Mouse (Mus musculus) retina, embryonic 14.5 days (tissue): ENCODE measurements around the gene Wdr82.
A peak's percentile ranks its signal among the peaks of the same experiment; 100 is the strongest.

Source experiments
- DNase-seq: peaks from one replicate; pipeline ENCODE4 v3.0.0-alpha.2; 2015; ENCODE audit warnings: low spot score

Gene Wdr82

GRCm38 (mm10) chr9:106170556-106171345 lies at the start of gene Wdr82:
TSS of gene Wdr82 (plus strand) at chr9:106170928.
- DNase-seq: peak; percentile 93

DNA sequence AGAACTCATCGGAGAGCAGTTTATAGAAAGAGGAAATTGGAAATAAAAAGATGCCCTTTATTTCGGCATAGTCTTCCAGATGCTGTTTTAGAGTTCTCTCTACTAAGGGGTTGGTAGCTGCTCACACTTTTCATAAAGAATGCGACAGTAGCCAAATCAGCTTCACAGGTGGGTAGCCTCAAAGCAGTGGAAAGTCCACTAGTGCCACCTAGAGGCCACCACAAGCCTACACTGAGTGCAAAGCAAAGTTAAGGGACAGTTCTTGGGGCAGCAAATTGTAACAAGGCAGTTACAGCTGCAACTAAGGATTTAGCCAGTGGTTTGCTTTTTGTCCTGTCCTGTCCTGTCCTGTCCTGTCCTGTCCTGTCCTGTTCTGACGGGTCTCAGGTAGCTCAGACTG lies 47.1 kb upstream of the Wdr82 start:
- DNase-seq: peak; percentile 73

DNA sequence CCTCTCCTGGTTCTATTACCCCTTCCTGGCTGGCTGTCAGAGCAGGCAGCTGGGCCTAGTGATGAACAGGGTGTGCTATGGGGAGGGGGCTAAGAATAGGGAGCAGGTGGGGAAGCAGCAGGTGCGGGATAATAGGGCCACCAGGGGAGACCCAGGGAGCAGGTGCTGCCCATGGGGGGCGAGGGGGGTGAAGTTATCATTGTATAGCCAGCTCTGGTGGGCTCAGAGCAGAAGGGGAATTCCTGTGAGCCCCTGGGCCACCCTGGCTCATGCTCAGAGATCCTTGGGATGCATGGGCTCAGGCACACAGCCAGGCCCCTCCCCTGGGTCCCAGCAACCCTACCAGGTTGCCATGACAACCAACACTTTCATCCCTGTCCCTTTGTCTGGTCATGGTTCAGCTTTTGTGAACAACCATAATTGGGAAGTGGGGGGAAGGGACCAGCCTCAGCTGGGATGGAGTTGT lies 43.9 kb upstream of the Wdr82 start:
- DNase-seq: peak; percentile 82

DNA sequence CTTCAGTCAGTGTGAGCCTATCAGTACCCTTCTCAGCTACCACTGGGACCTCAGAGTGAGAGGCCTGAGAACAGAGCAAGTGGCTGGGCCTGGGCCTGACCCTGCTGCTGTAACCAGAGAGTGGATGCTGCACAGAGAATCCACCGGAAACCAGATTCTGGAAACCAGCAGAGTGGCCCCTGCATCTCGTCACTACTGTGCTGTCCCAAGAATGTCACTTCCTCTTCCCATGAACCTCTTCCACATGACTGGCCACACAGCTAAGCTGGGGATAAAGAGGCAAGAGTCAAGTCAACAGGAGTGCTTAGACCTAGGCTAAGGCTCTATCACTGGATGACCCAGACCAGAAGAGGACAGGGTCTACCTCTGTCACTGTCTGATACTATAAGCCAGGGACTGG lies 41.7 kb upstream of the Wdr82 start:
- DNase-seq: no peak

DNA sequence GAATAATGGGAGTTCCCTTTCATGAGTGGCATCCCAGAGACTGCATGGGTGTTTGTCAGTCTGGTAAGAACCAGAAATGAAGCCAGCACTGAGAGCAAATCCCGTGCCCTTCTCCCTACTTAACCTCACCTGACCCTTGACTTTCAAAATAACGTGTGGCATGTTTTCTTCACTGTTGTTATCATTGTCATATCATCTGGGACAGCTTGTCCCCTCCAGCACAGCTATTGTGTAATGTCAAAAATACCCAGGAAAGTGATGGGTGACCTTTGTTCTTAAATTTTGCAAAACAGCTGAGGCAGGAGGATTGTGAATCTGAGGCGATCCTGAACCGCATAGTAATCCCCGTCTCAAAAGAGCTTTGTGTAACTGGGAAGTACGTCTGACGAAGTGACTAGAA lies 40.5 kb upstream of the Wdr82 start:
- no peak for DNase-seq

DNA sequence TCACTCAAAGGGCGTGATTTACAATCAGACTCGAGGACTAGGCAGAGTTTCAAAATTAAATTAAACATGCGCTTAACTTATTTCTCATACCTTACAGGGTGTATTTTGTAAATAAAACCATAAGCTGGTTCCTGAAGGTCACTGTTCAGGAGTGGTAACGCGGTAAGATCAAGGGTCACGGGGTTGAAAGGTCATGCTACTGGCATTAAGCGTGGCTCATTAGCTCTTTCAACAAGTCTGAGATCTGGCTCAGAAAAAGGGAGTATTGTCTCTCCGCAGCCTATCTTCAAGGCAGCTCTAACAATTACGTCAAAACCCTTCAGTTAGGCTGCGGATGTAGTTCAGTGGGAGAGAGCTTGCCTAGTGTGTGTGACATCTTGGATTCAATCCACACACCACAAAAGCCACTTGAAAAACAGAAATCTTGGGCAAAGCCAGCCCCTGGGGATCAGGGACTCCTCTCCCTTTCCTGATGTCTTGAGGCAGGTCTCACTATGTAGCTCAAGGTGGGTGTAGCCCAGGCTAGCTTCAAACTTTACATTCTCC lies 33.0 kb upstream of the Wdr82 start:
- DNase-seq: no peak

GRCm38 (mm10) chr9:106139763-106140162 lies 31.0 kb upstream of the Wdr82 start:
- no peak for DNase-seq

GRCm38 (mm10) chr9:106141955-106142354 lies 28.8 kb upstream of the Wdr82 start:
- no peak for DNase-seq

GRCm38 (mm10) chr9:106144176-106144575 lies 26.6 kb upstream of the Wdr82 start:
- DNase-seq: peak; percentile 44

- no peak for DNase-seq
Measured at GRCm38 (mm10) chr9:106145582-106145981, 25.1 kb upstream of the Wdr82 start.

GRCm38 (mm10) chr9:106147281-106147680 lies 23.4 kb upstream of the Wdr82 start:
- DNase-seq: no peak

- DNase-seq: peak; percentile 32
Measured at GRCm38 (mm10) chr9:106147851-106148431, 22.8 kb upstream of the Wdr82 start.

GRCm38 (mm10) chr9:106148541-106149398 lies 22.0 kb upstream of the Wdr82 start:
- DNase-seq: peak; percentile 66

GRCm38 (mm10) chr9:106149399-106149754 lies 21.4 kb upstream of the Wdr82 start:
- DNase-seq: no peak

DNA sequence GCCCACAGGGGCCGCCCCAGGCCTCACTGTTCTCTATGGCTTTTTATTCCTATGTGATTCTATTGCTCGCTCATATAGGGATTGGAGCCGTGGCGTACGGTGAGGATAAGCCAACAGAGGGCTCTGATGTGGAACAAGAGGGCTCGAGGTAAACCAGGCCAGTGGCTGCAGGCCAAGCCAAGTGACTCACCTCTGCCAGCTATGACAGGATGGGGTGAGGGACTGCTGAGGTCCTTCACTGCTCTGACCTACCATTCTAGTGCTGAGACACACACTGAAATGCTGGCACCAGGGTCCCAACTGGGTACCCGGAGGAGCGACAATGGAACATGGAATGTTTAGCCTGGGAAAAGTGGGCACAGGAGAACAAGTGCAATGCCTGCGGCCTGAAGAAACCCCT lies 16.6 kb upstream of the Wdr82 start:
- DNase-seq: no peak

- peak; percentile 91 for DNase-seq
Measured at GRCm38 (mm10) chr9:106156419-106156818, 14.3 kb upstream of the Wdr82 start.

DNA sequence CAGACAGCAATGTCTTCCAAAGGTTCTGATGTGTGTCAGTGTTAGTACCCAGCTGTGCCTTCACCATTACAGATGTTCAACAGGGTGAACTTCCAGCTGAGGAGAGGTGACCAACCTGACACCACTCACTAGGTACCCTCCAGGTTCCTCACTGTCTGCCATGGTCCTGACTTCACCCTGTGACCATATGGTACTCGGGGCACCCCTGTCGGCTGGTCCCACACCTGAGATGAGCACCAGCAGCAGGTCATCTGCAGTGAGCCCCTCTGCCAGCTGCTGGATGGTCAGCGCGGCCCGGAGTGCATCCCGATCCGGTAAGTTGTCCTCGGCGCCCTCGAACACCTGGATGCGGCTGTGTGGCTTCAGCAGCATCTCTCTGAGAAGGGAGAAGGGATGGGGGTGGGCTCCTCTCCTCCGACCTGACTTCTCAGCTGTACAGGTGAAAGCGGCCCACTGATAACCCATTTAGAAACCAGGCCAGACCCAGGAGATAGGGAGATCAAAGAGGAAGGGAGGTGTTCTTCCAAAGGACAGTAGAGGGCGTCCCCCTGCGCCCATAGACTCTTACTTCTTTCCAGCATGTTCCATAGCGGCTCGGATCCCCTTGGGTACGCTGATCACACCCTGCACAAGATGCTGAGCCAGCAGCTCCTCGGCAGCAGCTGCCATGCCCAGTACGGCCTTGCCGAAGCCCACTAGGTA lies 13.7 kb upstream of the Wdr82 start:
- DNase-seq: no peak

DNA sequence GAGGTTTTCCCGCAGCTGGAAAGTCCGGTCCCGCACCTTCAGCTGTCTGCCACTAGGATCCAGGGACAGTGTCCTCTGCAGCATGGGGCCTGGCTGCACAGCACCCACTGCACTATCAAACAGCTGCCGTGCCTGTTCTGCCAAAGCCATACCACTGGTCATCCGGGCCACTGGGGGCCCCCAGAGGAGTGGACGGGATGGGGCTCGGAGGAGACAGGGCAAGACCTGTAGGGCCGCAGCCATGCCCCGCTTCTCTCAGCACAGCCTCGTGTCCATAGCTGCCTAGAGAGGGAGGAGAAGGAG lies 13.2 kb upstream of the Wdr82 start:
- DNase-seq: no peak

GRCm38 (mm10) chr9:106158037-106158491 lies 12.7 kb upstream of the Wdr82 start, which contains the start of gene Glyctk:
TSS of gene Glyctk (minus strand) at chr9:106158138.
- no peak for DNase-seq

DNA sequence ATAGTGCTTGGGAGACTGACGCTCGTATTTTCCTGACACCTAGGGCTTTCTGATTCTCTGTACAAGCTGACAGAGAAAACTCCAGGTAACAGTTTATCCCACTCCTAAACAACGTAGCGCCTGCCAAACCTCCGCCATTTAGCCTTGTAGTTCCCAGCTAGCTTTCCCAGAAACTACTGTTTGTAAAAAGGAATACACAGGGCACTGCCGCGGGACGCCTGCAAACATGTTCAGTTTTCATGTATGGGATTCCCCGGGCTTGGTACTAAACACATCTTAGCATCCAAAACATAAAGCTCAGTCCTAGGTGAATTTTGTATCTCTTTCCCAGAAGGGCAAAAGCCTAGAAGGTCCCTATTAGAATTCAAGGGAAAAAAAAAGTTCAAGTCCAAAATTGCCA lies 11.5 kb upstream of the Wdr82 start:
- no peak for DNase-seq

- DNase-seq: peak; percentile 92
Measured at GRCm38 (mm10) chr9:106159784-106160301, 10.9 kb upstream of the Wdr82 start.

DNA sequence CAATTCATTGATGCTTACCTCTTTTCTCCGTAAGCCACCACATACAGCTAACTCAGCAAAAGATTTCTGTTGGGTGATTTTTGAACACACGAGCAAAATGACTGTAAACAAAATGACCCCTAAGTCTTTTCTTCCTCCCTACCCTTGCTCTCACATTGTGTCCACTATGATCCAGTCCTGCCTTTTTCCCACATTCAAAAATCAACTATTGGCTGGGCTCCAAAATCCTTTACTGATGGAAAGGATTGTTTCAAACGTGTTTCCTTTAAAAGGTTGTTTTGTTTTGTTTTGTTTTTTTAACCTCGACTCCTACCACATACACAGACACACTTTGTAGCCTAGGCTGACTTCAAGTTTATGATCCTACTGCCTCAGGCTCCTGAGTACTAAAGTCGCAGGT lies 10.3 kb upstream of the Wdr82 start:
- no peak for DNase-seq
